Mouse (Mus musculus) splenic B cell, adult 2 months (primary cell): ENCODE measurements around the gene Hdac11.

Experiments
- DNase-seq: peaks from one replicate; pipeline ENCODE4 v3.0.0-alpha.2; 2011; ENCODE audit warnings: low read depth, low spot score
- H3K27me3 ChIP-seq: 2 replicates; pipeline ENCODE4 v1.6.1; 2012; ENCODE audit warnings: mild to moderate bottlenecking, low read length, moderate library complexity, mixed read lengths; ENCODE audit not compliant: control insufficient read depth, poor library complexity, insufficient read depth, severe bottlenecking
- H3K36me3 ChIP-seq: 2 replicates; pipeline ENCODE4 v1.6.1; 2012; ENCODE audit warnings: mild to moderate bottlenecking, low read length, moderate library complexity, mixed read lengths; ENCODE audit not compliant: control insufficient read depth, poor library complexity, insufficient read depth, severe bottlenecking

Hdac11 gene

DNA sequence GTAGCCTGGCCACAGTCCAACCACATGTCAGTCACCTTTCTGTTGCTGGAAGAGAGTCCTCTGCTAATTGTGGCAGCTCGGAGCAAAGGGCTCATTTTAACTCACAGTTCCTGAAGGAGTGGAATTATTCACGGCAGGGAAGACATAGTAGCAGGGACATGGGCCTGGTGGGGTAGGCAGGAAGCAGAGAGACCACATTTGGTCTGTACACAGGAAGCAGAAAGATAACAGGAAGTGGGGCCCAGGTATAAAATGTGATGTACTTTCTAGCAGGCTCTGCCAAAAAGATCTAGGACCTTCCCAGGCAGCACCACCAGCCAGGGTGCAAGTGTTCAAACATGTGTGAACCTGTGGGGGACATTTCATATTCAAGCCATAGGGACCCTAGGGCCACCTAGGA lies 15.9 kb downstream of the Hdac11 start:
- Histone ChIP-seq H3K36me3 (no peaks in the 10 kb centered on the region), H3K27me3 (no peaks in the 10 kb centered on the region)
- no peak for DNase-seq

GRCm38 (mm10) chr6:91173221-91173880 lies 16.9 kb downstream of the Hdac11 start:
- H3K36me3 ChIP-seq: no peaks in the 10 kb centered on the region
- no peaks in the 10 kb centered on the region for H3K27me3 ChIP-seq
- DNase-seq: no peak

DNA sequence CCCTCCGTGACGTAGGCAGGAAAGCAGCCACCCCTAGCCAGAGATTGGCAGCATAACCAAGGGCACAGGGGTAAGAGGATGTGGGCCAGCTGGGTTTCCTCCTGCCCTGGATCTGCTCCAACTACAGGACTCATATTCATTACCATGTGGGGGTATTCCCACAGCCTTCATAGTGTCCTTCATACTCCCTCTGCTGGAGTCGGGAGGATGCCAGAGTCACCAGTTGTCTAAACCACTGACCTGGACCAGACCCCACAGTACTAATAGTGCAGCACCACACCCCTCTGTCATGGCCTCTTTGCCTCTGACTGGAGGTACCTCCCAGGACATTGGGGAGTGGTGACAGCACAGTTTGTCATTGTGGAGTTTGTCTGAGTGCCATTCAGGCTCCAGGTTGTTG lies 17.7 kb downstream of the Hdac11 start:
- Histone ChIP-seq H3K36me3 (no peaks in the 10 kb centered on the region), H3K27me3 (no peaks in the 10 kb centered on the region)
- no peak for DNase-seq

DNA sequence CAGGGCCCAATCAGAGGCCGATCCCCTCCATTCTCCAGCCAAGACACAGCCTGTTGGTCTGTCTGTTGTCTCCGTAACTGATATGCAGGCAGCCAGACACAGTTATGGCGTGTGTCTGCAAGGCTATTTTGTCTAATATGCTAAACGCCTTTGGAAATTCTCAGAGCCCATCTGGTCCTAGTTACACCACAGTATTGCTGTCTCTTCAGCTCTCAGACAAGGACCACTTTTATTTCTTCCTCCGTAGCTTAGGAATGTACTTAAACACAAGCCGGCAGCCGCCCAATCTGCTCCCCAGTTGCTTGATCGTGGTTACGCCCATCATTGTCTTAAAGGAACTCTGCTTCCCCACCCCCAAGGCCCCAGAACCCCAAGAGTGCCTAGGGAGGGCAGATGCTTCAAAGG lies 24.3 kb downstream of the Hdac11 start:
- no peaks in the 10 kb centered on the region for H3K36me3 ChIP-seq
- no peak for DNase-seq
- no peaks in the 10 kb centered on the region for H3K27me3 ChIP-seq

GRCm38 (mm10) chr6:91181320-91181719 lies 24.9 kb downstream of the Hdac11 start:
- Histone ChIP-seq H3K27me3 (no peaks in the 10 kb centered on the region), H3K36me3 (no peaks in the 10 kb centered on the region)
- no peak for DNase-seq

- DNase-seq: no peak
- no peaks in the 10 kb centered on the region for H3K36me3 ChIP-seq
- no peaks in the 10 kb centered on the region for H3K27me3 ChIP-seq
These were observed 25.6 kb downstream of the Hdac11 start for GRCm38 (mm10) chr6:91182075-91182490.

GRCm38 (mm10) chr6:91183041-91183440 lies 26.6 kb downstream of the Hdac11 start:
- DNase-seq: no peak
- no peaks in the 10 kb centered on the region for H3K36me3 ChIP-seq
- H3K27me3 ChIP-seq: no peaks in the 10 kb centered on the region

- H3K27me3 ChIP-seq: no peaks in the 10 kb centered on the region
- no peaks in the 10 kb centered on the region for H3K36me3 ChIP-seq
- no peak for DNase-seq
These were observed 27.5 kb downstream of the Hdac11 start for GRCm38 (mm10) chr6:91183980-91184379.

GRCm38 (mm10) chr6:91184776-91185175 lies 28.3 kb downstream of the Hdac11 start:
- DNase-seq: no peak
- Histone ChIP-seq H3K36me3 (no peaks in the 10 kb centered on the region), H3K27me3 (no peaks in the 10 kb centered on the region)

DNA sequence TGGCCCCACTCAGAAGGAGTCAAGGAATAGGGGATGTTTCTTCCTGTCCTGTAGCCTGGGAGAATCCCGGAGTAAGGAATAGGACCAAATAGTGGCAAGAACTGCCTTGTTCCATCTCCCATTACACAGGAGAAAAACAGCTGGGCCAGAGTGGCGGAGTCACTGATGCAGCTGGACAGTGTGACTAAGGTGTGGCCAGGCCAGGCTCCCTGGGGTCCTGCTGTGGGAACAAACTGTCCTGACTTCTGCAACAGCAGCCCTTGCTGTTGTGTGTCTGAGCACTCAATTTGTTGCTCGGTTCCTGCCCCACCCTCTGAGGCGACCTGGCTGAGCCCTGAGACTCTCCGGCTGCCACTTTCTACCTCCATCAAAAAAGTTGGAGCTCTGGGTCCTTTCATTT lies 29.0 kb downstream of the Hdac11 start:
- H3K36me3 ChIP-seq: no peaks in the 10 kb centered on the region
- DNase-seq: no peak
- no peaks in the 10 kb centered on the region for H3K27me3 ChIP-seq

DNA sequence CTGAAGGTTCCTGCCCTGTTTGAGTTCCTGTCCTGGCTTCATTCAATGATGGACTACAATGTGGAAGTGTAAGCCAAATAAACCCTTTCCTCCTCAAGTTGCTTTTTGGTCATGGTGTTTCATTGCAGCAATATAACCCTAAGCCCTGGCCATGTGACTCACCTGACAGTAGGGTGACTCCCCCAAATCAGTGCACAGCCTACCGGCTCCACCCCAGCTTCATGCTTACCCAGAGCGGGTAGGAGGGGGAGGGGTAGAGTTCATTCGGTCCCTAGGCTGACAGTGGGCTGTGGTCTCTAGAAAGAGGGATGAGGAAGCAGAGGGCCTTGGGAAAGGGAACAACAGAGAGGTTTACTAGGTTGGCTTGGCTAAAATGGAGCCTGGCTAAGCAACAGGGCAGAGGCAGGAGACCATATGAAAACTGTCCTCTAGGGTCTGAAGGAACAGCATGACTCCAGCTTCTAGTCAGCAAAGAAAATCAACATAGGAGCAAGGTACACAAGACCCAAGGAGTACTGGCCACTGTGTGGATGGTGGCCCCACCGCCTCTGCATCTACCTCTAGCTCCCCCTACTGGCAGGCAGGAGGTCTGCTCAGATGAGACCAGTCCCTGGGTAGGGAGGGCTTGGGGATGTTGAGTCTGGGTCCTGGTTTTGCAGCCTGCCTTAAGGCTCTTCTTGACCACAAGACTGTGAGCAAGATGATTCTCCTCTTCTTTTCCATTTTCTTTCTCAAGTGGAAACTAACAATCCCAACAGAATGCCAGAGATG lies 29.9 kb downstream of the Hdac11 start:
- no peaks in the 10 kb centered on the region for H3K36me3 ChIP-seq
- no peaks in the 10 kb centered on the region for H3K27me3 ChIP-seq
- peak; percentile 61 for DNase-seq

DNA sequence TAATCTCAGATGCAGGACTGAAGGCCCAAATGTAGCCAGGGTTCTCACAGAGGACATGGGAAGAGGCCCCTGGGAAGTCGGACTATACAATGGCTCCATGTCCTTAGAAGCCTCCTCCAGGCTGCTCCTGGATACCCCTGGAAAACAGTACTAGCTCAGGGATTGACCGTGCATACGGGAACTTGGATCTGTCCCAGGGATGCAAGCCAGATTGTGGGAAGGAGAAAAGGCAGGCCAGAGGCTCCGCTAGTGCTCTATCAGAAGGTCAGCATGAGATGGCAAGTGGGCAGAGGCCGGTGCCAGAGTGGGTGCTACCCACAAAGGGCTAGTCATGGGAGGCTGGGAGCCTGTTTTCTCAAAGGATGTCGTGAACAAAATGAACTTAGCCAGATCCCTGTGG lies 30.5 kb downstream of the Hdac11 start:
- no peak for DNase-seq
- no peaks in the 10 kb centered on the region for H3K27me3 ChIP-seq
- no peaks in the 10 kb centered on the region for H3K36me3 ChIP-seq

DNA sequence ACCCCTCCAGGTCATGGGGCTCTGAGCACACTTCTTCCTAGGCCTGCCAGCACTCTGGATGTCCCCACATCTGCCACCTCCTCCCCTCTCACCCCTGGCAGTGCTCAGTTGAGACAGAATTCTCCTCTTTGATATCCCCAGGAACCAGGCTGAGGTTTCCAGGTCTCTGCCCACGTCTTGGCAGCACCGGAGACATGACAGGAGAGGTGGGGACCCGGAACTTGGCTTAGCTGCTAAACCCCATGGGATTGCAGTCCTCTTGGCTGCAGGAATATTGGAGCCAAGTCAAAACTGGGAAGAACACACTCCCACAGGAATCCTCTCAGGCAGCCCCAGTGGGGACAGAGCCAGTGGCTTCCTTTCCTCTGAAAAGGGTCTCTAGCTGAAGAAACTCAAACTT lies 31.4 kb downstream of the Hdac11 start:
- DNase-seq: no peak
- Histone ChIP-seq H3K27me3 (no peaks in the 10 kb centered on the region), H3K36me3 (no peaks in the 10 kb centered on the region)

DNA sequence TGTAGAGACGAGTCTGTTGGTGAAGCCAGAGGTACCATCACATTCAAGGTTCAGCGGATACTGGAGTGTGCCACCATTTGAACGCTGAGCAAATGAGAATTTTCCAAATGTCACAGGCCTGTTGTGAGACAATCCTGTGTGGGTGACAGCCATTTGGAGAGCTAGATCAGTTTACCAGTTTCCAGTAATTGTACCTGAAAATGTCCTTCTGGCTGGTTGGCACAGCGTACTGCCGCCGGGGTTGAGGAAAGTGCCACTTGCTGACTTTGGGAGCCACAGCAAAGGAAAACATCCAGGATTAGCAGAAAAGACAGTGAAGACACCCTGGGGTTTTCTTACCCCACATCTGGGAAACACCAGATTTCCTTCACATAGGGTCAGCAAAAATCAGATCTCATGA lies 33.5 kb downstream of the Hdac11 start:
- Histone ChIP-seq H3K36me3 (no peaks in the 10 kb centered on the region), H3K27me3 (no peaks in the 10 kb centered on the region)
- no peak for DNase-seq

- DNase-seq: no peak
- Histone ChIP-seq H3K36me3 (no peaks in the 10 kb centered on the region), H3K27me3 (no peaks in the 10 kb centered on the region)
These were observed 35.0 kb downstream of the Hdac11 start for GRCm38 (mm10) chr6:91191465-91191864.
